In the genomic region with DNA sequence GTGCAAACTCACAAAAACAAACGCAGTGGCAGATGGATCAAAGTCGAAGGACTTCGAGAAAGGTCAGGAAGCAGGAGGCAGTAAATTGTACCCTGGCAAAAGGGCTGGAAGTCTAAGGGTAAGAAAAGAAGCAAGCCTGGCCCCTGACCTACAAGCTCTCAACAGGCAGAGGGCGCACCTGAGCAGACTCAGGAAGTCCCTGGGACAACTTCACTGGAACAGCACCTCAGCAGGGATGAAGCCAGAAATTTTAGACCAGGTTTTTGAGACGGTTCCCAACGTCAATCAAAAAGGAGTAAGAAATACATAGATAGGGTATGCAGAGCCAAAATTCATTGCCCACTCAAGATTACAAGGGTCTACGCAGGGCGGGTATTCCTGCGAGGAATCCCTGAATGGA, we compare ENCODE assay signal across 9 mouse cellular contexts. TPM values are rescaled to one million over a fixed set of nuclear protein-coding genes. Genes with fewer than 3 reads are reported as not detected.
DNase-seq lines count a peak whose midpoint lies in the region; ATAC-seq and TF ChIP-seq lines count a peak whose summit lies in the region.
"Not testable (repeated sequence)": the region's sequence is repeated elsewhere in the genome, so short reads cannot be mapped to it uniquely, and the experiment has no call there.
"Had no signal": no experiment of that assay in that cellular context is flagged by ENCODE, and none has a peak within 500 bp of the region (broad histone marks: within the 10 kb centered on the region; RNA-seq: fewer than 3 reads in every experiment).

No protein-coding gene starts in this region.

- peak overlapping the region; percentile 37 for H3K4me3 ChIP-seq in embryonic facial prominence, embryonic 12.5 days
- H3K4me3 ChIP-seq in hindbrain, embryonic 12.5 days: peak overlapping the region; percentile 37
- peak overlapping the region; percentile 40 for H3K4me3 ChIP-seq in kidney, embryonic 15.5 days (replicated peaks)
- H3K4me3 ChIP-seq in lung, embryonic 14.5 days (ENCODE audit: low read depth, low read length): not testable (repeated sequence)

- DNase-seq in ZHBTc4 (ENCODE audit: low read depth, low spot score): peak; percentile 1
- peak; percentile 36 for DNase-seq in forelimb bud, embryonic 11.5 days (ENCODE audit: low read depth, low spot score)
- DNase-seq in lung, embryonic 14.5 days: peak; percentile 4
- peak; percentile 12 for DNase-seq in neural tube, embryonic 10.5 days (ENCODE audit: extremely low spot score, low spot score)

- H3K36me3 ChIP-seq in embryonic facial prominence, embryonic 12.5 days; hindbrain, embryonic 12.5 days; kidney, embryonic 15.5 days; lung, embryonic 14.5 days (ENCODE audit: insufficient read depth): not testable (repeated sequence)

- not testable (repeated sequence) for H3K9ac ChIP-seq in embryonic facial prominence, embryonic 12.5 days; hindbrain, embryonic 12.5 days; kidney, embryonic 15.5 days; lung, embryonic 14.5 days

- H3K27me3 ChIP-seq in embryonic facial prominence, embryonic 12.5 days; hindbrain, embryonic 12.5 days; kidney, embryonic 15.5 days; lung, embryonic 14.5 days (ENCODE audit: insufficient read depth, low read length): not testable (repeated sequence)

- H3K4me1 ChIP-seq in embryonic facial prominence, embryonic 12.5 days; hindbrain, embryonic 12.5 days; kidney, embryonic 15.5 days; lung, embryonic 14.5 days (ENCODE audit: insufficient read depth): not testable (repeated sequence)

- 8% methylated on average over 9 of the region's 9 CpGs for WGBS in embryonic facial prominence, embryonic 12.5 days
- WGBS in hindbrain, embryonic 12.5 days: 10% methylated on average over 9 of the region's 9 CpGs
- WGBS in kidney, embryonic 15.5 days: 11% methylated on average over 9 of the region's 9 CpGs
- 8% methylated on average over 8 of the region's 9 CpGs for WGBS in lung, embryonic 14.5 days

- ATAC-seq in embryonic facial prominence, embryonic 12.5 days (ENCODE audit: insufficient number of reproducible peaks, insufficient read depth, low FRiP score, low TSS enrichment); hindbrain, embryonic 12.5 days (ENCODE audit: low FRiP score); kidney, embryonic 15.5 days (replicated peaks; ENCODE audit: low FRiP score); lung, embryonic 14.5 days (ENCODE audit: insufficient read depth): not testable (repeated sequence)

- not testable (repeated sequence) for H3K27ac ChIP-seq in embryonic facial prominence, embryonic 12.5 days; hindbrain, embryonic 12.5 days; kidney, embryonic 15.5 days; lung, embryonic 14.5 days (ENCODE audit: low read depth)

- H3K4me2 ChIP-seq in embryonic facial prominence, embryonic 12.5 days (replicated peaks): peak overlapping the region; percentile 44
- peak overlapping the region; percentile 50 for H3K4me2 ChIP-seq in hindbrain, embryonic 12.5 days (replicated peaks)
- peak overlapping the region; percentile 58 for H3K4me2 ChIP-seq in kidney, embryonic 15.5 days
- peak overlapping the region; percentile 51 for H3K4me2 ChIP-seq in lung, embryonic 14.5 days

- H3K9me3 ChIP-seq in embryonic facial prominence, embryonic 12.5 days; hindbrain, embryonic 12.5 days (replicated peaks); kidney, embryonic 15.5 days (replicated peaks); lung, embryonic 14.5 days (ENCODE audit: low read depth, low read length): not testable (repeated sequence)

- peak; percentile 30 for TF ChIP-seq CTCF in lung, embryonic 14.5 days (IDR thresholded peaks at IDR 0.05; ENCODE audit: low read depth)

RNA-seq across cellular contexts. Expression of a gene that starts 1.0 kb away (rescaled TPM):
- polyA plus RNA-seq in embryonic facial prominence, embryonic 12.5 days (2016; fragmentation: Nextera tagmentation; extraction: Ambion mirVana): 2.7 TPM in 2 replicates
- polyA plus RNA-seq in hindbrain, embryonic 12.5 days (2016; fragmentation: Nextera tagmentation; extraction: Ambion mirVana): 2.9 and 3.0 TPM in 2 replicates
- polyA plus RNA-seq in kidney, embryonic 15.5 days (2015; fragmentation: Nextera tagmentation; extraction: Ambion mirVana): 1.0 and 1.6 TPM in 2 replicates
- 2.6 TPM in 2 replicates for polyA plus RNA-seq in lung, embryonic 14.5 days (2014; fragmentation: Nextera tagmentation; extraction: Ambion mirVana)

RNA-seq across cellular contexts. Expression of a gene that starts 13.8 kb away (rescaled TPM):
- 1.8 TPM in 2 replicates for polyA plus RNA-seq in embryonic facial prominence, embryonic 12.5 days (2016; fragmentation: Nextera tagmentation; extraction: Ambion mirVana)
- polyA plus RNA-seq in hindbrain, embryonic 12.5 days (2016; fragmentation: Nextera tagmentation; extraction: Ambion mirVana): 0.80 and 0.96 TPM in 2 replicates
- 0.30 and 1.1 TPM in 2 replicates for polyA plus RNA-seq in kidney, embryonic 15.5 days (2015; fragmentation: Nextera tagmentation; extraction: Ambion mirVana)
- 0.34 and 1.2 TPM in 2 replicates for polyA plus RNA-seq in lung, embryonic 14.5 days (2014; fragmentation: Nextera tagmentation; extraction: Ambion mirVana)
- polyA plus RNA-seq: kidney, adult 2 months had no signal

RNA-seq across cellular contexts. Expression of a gene that starts 18.1 kb away (rescaled TPM):
- not detected in 2 replicates for polyA plus RNA-seq in embryonic facial prominence, embryonic 12.5 days (2016; fragmentation: Nextera tagmentation; extraction: Ambion mirVana)
- not detected in 2 replicates for polyA plus RNA-seq in hindbrain, embryonic 12.5 days (2016; fragmentation: Nextera tagmentation; extraction: Ambion mirVana)
- polyA plus RNA-seq in kidney, embryonic 15.5 days (2015; fragmentation: Nextera tagmentation; extraction: Ambion mirVana): not detected in 2 replicates
- polyA plus RNA-seq in lung, embryonic 14.5 days (2014; fragmentation: Nextera tagmentation; extraction: Ambion mirVana): not detected in 2 replicates
- polyA plus RNA-seq: kidney, adult 2 months; limb, embryonic 10.5 days had no signal

RNA-seq across cellular contexts. Expression of a gene that starts 49.4 kb away (rescaled TPM):
- not detected in 2 replicates for polyA plus RNA-seq in embryonic facial prominence, embryonic 12.5 days (2016; fragmentation: Nextera tagmentation; extraction: Ambion mirVana)
- not detected in 2 replicates for polyA plus RNA-seq in hindbrain, embryonic 12.5 days (2016; fragmentation: Nextera tagmentation; extraction: Ambion mirVana)
- not detected in 2 replicates for polyA plus RNA-seq in kidney, embryonic 15.5 days (2015; fragmentation: Nextera tagmentation; extraction: Ambion mirVana)
- not detected in 2 replicates for polyA plus RNA-seq in lung, embryonic 14.5 days (2014; fragmentation: Nextera tagmentation; extraction: Ambion mirVana)
- polyA plus RNA-seq: kidney, adult 2 months; limb, embryonic 10.5 days had no signal
